Mouse (Mus musculus) adrenal gland, postnatal 10 days (tissue): Measurements from ENCODE around the gene Fbp1. TPM values are rescaled to one million over a fixed set of nuclear protein-coding genes. Genes with fewer than 3 reads are reported as not detected.
"Not testable (repeated sequence)": the region's sequence is repeated elsewhere in the genome, so short reads cannot be mapped to it uniquely, and the experiment has no call there.

ENCODE experiments used
- DNase-seq: peaks from one replicate; pipeline ENCODE4 v3.0.0; 2021; ENCODE audit warnings: mixed read lengths
- long read RNA-seq, 2 experiments: library from polyadenylated mRNA; stranded (forward); transcript quantifications; one replicate each; pipeline ENCODE4 v2.0.0; 2021
- total RNA-seq, 2 experiments: library from RNA; stranded (reverse); gene quantifications; 2 replicates each; pipeline ENCODE4 v1.2.3; 2021

The Fbp1 gene
- 100 to 1,000 TPM; 112 to 337 TPM for total RNA-seq
- long read RNA-seq, experiment 1, transcript Fbp1-201 (7 exons, 1,479 nt) = major isoform, 527 of 621 reads
- long read RNA-seq, experiment 1, partial matches to known transcripts = 82 of 621 reads
- long read RNA-seq, experiment 1, other reads (novel, unspliced or antisense) = 12 of 621 reads
- long read RNA-seq, experiment 2, transcript Fbp1-201 (7 exons, 1,479 nt) = major isoform, 104 of 132 reads
- long read RNA-seq, experiment 2, partial matches to known transcripts = 23 of 132 reads
- long read RNA-seq, experiment 2, other reads (novel, unspliced or antisense) = 5 of 132 reads

- DNase-seq = peak; percentile 25
Observed at GRCm38 (mm10) chr13:62887712-62888441, at the start of gene Fbp1. Gene Fbp1 (minus strand): TSS chr13:62888282.

DNA sequence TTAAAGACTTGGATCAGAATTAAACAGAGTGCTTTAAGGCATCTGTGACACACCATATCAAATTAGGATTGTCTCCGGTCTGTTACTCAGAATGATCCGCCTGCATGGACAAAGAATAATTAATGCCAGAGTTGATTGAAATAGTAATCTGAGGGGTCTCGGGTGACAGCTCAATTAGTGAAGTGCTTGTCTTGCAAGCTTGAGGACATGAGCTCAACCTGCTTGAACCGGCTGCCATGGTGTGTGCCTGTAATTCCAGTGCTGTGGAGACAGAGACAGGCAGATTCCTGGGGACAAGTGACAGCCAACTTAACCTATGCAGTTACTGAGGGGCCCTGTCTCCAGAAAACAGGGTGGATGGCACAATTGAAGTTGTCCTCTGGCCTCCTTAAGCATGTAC, 44.4 kb upstream of the Fbp1 start:
- no peak for DNase-seq

DNA sequence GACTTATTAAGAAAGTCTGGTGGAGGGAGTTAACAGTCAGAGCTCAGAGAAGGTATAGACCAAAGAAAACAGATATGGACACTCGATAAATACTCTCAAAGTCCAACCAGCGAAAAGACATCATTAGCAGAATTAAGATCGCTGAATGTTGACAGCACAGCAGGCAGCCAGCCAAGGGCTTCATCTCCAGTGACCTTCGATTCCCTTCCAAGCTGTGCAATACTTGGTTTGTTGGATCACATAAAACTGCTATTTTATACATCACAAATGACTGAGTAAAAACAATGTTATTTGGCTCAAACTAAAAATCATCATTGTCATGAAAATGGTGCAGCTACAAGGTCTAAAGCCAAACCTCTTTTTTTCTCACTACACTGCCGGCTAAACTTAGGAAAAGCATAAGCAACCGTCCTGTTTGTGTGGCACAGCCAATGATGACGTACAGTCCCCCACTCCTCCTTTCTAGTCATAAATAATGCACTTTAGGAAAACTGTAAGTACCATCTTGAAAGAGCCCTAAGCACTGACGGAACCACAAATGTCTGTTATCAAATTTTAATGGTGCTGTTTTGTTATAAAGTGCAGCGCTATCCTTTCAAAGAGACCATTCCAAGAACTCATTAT, 41.8 kb upstream of the Fbp1 start:
- DNase-seq = peak; percentile 75

GRCm38 (mm10) chr13:62929144-62929543, 41.1 kb upstream of the Fbp1 start:
- not testable (repeated sequence) for DNase-seq

GRCm38 (mm10) chr13:62927470-62927869, 39.4 kb upstream of the Fbp1 start:
- no peak for DNase-seq

GRCm38 (mm10) chr13:62926479-62926878, 38.4 kb upstream of the Fbp1 start:
- peak; percentile 73 for DNase-seq

- DNase-seq = no peak
Observed at GRCm38 (mm10) chr13:62923182-62923581, 35.1 kb upstream of the Fbp1 start.

DNA sequence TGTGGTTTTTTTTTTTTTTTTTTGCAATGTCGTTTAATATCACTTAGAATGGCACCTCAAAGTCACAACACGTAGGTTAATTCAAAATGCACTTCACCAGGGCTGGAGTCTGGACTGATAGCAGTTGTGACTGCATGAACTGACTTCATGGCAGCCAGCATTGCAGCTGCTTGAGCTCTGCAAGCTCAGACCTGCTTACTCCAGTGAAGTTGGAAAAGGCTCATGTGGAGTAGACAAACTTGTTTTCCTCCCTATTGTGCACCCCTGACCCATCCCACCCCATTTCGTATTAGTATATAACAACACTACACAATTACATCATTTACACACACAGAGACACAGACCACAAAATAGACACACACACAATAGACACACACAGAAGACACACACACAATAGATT, 34.6 kb upstream of the Fbp1 start:
- no peak for DNase-seq

DNA sequence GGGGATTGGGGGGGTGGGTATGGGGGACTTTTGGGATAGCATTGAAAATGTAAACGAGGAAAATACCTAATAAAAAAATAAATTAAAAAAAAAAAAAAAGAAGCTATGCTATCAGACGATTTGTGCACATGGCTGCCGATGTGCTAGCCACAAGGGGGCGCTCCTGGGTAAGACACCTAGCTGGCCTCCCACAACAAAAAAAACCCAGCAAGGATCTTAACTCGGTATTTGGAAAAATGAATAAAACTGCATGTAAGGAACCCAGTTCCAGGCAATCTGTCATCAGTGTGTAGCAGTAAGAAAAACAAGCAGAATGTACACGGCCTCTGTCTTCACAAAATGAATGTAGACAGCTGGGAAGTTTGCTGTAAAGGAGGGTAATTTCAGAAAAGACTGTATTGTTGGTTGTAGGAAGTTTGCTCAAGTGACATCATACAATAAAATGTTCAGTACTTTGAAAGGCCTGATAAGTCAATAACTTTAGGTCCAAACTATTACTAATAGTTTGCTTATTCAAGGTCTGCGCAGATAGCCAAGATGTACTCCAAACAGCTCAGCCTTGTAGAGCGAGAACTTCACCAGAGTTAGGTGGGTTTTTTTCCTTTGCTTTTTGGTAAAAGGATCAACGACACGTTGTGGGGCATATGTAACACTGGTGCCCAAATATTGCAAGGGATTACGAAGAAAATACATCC, 31.7 kb upstream of the Fbp1 start:
- peak; percentile 89 for DNase-seq

DNA sequence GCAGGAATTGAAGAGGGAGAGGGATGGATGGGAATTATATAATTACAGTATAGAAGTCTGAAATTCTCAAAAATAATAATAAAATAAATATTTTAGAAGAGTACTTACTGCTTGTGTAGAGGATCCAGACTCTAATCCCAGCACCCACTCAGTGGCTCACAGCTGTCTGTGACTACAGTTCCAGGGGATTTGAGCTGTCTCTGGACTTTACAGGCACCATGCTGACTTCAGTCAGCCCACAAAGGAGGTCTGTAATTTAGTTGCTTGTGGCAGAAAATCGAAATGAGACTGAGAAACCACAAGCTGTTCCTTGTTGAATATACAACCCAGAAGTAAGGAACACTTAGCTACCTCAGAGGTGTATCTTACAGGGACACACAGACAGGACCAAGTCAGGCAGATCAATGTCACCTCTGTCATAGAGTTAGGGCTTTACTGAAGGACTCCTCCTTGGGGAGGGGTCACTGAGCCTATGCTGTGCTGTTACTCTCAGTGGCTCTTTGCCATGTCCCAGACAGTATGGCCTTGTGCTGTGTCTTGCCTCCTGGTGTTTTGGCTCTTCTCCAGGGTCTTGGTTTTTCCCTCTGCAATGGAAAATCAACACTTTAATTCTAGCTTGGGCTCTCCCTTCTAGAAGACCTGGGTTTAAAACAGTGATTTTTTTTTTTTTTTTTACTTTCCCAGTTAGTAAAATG, 29.5 kb upstream of the Fbp1 start:
- DNase-seq = peak; percentile 54

DNA sequence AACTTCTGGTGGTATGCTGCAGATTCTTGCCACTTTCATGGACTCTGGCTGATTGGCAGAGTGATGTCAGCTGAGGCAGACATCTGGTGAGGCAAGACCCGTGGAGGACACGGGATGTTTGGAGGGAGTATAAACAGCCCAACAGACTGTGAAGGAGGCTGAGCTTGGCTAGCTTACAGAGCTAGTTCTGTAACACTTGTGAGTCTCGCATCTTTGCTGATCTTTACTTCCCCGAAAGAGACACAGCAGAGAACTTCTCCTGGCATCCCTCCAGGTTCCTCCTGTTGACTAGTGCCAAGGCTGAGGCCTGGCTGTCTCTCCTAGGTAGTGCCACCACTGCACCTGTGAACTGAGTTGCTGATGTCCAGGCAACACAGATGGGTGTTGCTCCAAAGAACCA, 28.6 kb upstream of the Fbp1 start:
- DNase-seq = peak; percentile 14

DNA sequence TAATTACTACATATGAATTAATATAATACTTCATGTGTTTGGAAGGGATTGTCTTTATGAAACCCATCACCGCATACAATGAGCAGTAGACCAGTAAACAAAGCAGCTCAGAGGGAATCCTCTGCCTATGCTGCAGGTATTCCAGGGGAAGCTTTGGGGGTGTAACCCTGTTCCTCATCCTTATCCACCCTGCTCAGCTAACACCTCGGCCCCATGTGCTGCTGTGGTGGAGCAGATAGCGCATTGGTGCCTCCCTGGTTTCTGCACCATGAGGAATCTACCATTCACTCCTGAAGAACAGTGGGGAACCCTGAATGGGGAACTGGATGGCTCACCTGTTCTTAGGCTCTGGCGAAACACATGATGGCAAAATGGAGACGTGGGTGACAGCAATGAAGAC, 23.5 kb upstream of the Fbp1 start:
- no peak for DNase-seq

DNA sequence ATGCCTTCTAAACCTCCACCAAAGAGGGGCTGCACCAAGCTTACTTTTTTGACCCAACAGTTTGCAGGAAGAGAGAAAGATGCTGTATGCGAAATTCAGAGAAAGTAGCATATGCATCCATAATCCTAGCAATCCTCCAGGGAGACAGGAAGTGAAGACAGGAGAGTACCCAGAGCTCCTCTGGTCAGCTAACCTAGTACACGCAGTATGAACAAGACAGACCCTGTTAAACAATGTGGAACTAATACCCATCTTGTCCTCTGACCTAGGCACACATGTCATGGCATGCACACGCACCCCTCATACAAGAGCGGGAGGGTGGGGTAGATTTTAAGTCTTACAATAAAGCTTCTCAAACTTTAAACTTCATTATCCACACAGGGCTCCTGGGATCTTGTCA, 22.1 kb upstream of the Fbp1 start:
- no peak for DNase-seq

GRCm38 (mm10) chr13:62909776-62910175, 21.7 kb upstream of the Fbp1 start:
- no peak for DNase-seq

GRCm38 (mm10) chr13:62908163-62908559, 20.1 kb upstream of the Fbp1 start:
- peak; percentile 74 for DNase-seq

DNA sequence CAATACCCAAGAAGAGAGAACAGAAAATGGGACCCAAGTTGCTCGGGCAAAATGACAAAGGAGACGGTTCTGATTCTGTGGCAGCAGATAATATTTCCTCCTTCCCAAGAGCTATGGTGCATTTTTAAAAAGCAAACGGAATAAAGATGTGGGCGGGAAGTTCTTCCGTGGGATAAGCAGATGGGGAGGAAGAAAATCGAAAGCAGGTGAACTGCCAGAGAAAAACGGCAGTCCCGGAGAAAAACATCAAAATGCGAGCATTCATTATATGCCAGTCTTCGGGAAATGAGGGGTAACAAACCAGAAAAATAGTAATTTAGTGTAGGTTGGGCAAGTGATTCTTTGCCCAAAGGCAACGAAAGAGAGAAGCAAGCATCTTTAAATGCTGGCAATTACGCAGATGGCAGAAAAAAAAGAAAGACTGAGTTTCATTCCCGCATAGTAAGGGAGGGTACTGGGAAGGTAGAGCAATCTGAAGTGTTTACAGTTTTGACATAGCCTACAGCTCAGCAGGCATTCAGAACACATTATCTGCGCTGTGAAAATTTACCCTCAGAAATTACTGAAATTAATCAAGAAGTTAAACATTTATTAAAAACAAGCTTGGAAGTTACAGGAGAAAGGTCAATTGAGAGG, 19.6 kb upstream of the Fbp1 start:
- DNase-seq = no peak

DNA sequence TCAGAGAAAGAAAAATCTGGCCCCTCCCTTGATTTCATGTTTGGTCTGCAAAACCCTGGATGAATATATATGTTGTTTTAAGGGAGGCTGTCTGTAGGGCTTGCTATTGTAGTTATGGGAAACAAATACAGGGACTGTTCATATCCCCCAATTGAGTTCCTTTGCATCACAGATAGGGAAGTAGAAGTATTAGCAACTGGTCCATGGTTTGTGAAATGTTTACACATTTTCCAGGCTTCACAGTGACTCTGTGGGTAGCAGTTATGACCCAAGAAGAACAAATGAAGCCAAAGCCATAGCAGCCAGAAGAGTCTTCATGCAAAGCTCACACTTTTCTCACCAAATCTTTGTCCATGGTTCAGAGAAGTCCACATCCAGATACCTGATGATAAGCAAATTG, 13.1 kb upstream of the Fbp1 start:
- DNase-seq = no peak

DNA sequence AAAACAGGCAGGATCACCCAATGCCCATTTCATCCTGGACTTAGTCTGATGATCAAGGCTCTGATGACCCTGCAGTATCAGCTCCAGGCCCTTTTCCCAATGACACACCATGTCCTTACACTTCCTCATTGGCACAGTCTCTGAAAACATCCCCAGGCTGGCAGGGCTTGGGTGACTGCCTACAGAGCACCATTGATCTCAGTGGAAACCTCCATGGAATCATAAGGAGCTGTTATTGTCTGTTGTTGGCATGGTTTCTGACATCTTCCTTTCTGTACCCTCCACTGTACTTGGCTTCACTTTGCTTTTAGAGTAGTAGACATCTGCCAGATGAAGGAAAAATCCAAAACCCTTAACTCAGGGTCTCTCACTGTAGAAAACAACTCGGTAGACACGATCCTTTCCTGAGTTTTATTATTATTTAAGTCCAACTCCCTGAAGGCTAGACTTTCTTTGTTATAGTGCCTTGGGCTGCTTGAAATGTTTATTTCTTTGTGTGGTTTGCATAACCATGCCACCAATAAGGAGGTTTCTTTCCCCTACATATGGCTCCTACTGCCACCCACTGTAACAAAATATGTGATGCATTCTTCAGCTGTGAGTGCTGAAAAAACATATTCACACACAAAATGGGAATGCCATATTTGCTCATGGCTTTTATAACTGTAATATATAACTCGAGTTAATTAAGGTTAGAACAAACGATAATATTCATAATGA, 10.0 kb upstream of the Fbp1 start:
- no peak for DNase-seq

DNA sequence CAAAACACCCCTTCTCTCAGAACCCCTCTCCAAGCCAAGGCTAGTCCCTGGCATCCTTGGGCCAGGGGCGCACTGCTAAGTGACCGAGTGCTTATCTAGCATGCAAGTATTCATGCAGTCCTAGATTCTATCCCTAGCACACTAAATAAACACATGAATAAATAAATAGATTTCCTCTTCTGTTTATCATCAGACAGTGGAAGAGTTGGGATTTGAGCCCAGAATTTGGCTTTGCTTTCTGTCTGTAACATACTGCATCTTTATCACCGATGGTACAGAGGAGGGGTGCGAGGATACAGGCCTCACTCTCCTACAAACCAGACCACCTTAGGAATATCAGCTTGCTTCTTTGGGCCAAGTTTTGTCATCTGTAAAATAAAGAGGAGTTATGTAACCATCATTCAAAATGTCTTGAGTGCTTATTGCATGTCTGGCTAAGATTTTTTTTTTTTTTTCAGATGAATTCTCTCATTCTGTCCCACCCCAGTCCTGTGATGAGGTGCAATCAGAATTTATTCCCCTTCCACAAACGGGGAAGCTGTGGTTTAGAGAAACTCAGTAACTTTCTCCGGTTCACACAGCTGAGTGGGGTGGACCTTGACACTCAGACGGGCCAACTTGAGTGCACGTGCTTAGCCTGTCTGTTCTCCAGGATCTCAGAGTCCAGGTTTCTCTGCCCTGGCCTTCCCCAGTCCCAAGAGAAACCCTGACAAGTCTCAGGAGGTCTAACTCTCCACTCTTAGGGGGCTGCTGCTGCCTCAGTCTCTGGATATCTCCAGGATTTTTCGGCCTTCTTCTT, 5.2 kb upstream of the Fbp1 start:
- no peak for DNase-seq

- no peak for DNase-seq
Observed at GRCm38 (mm10) chr13:62889311-62889710, 1.2 kb upstream of the Fbp1 start.
